Mouse (Mus musculus) urinary bladder, postnatal 10 days (tissue): ENCODE data around the gene Elavl3.

ENCODE experiments used
- DNase-seq: peaks from one replicate; pipeline ENCODE4 v3.0.0; 2022; ENCODE audit warnings: low spot score

The Elavl3 gene

DNA sequence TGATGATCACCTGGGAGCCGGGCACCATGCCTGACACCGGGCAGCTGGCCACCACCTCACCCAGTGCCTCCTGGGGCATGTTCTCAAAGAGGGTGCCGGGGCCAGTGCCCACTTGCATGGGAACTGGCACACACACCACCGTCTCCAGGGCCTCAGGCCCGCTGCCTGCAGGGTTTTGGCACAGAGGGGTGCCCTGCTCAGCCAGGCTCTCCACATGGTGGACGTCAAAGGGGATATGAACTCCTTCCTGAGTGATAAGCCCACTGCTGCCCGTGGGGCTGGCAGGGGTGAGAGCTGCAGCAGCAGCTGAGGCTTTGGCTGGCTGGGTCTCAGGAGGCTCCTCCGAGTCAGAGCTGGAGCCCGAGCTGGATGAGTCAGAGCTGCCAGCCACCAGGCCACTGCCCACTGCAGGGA lies 6.2 kb upstream of the Elavl3 start:
- DNase-seq, result no peak

DNA sequence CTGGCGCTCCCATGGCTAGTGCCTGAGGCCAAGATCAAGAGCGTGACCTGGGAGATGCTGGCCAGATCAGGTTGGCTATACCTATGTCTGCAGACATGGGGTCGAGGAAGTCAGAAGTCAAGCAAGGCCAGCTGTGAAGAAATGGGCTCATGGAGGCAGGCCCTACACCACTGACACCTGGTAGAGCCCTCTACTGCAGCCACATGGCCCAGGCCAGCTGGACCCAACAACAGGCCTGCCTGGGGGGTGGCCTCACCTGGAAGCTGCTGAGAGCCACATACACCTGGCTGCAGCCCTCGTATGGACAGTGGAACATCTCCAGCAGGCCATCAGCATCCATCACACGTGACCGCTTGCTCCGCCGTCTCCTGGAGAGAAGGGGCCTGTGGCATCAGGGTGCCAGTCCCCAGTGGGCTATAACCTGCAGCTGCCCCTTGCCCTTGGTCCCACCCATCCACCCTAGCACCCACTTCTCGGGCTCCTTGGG lies 5.3 kb upstream of the Elavl3 start:
- DNase-seq, result no peak

DNA sequence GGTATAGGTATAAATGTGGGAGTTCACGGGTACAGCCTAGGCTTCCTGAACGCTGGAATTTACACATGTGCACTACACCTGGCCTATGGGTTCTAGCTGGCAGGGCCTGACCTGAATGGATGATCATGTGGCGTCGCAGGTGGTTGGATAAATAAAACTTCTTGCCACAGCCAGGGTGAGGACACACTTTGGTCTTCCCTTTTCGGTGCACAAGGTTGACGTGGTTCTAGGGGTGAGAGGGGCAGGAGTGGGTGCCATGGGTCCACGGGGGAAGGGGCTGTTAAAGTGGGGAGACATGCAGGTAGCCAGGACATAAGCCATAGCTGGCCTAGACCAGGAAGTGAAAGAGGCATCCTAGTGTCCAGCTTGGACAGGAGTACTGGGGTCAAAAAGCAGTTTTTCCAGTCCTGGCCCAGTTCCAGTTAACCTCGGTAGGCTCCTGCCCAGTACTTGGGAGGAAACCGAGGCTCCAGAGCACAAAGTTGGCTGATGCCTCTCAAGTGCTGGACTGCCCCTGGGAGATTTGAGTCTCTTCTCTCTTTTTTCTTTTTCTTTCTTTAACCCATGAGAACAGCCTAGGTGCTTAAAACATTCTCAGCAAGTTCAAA lies 4.6 kb upstream of the Elavl3 start:
- DNase-seq, result no peak

DNA sequence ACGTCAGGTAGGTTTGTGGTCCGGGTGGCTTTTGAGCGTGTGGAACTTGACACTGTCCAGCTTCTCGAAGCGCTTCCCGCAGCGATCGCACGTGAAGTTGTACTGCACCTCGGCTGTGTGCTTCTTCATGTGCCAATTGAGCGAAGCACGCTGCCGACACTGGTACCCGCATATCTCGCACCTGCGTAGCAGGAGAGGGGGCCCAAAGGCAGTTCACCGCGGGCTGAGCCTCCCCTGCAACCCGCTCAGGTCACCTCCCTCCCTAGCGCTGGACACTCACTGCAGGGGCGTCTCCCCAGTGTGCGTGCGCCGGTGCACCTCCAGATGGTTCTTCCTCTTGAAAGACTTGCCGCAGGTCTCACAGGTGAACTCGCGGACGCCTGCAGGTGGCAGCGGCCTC lies 3.9 kb upstream of the Elavl3 start:
- DNase-seq, result no peak

DNA sequence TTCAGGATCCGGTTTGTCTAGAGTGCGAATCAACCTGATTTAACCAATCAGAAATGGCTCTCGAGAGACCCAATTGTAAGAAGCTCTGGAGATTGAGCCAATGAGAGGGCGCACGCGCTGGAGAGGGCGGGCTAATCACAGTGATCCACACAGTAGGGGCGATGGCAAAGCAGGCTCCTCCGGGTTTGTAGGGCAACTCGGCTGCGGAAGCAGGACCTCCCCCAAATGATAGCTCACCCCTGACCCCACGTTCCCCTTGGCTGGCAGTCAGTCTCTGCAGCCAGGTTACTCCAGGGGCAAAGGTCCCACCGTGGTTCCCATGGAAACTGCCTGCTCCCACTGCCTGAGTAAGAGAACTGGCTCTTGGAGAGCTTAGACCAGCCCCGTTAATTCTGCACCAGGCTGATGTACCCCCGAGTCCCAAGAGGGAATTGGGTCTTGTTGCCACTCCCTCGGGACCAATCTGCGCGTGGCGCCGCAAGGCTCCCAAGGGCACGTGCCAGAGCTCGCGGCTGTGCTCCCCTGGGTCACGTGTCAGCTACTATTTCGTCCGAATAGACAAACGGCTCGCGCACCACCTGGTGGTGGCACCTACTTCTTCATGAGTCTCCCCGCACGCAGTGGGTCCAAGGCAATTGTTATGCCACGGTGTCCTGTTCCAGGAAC lies 2.7 kb upstream of the Elavl3 start:
- DNase-seq, result no peak

DNA sequence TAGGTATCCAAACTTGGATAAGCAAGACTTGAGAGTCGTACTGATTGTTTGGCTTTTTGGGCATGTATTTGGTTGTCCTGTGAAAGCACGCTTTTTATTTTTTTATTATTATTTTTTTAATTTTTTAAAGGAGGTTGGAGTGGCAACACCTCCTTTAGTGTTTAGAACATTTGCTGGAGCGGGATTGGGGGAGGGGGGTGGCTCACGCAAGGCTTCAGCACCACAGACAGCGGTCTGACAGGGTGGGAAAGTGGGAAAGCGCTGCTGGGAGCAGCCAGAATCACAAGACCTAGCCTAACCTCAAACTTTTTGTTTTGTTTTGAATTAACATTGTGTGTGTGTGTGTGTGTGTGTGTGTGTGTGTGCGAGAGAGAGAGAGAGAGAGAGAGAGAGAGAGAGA lies 1.8 kb upstream of the Elavl3 start:
- DNase-seq, result no peak

DNA sequence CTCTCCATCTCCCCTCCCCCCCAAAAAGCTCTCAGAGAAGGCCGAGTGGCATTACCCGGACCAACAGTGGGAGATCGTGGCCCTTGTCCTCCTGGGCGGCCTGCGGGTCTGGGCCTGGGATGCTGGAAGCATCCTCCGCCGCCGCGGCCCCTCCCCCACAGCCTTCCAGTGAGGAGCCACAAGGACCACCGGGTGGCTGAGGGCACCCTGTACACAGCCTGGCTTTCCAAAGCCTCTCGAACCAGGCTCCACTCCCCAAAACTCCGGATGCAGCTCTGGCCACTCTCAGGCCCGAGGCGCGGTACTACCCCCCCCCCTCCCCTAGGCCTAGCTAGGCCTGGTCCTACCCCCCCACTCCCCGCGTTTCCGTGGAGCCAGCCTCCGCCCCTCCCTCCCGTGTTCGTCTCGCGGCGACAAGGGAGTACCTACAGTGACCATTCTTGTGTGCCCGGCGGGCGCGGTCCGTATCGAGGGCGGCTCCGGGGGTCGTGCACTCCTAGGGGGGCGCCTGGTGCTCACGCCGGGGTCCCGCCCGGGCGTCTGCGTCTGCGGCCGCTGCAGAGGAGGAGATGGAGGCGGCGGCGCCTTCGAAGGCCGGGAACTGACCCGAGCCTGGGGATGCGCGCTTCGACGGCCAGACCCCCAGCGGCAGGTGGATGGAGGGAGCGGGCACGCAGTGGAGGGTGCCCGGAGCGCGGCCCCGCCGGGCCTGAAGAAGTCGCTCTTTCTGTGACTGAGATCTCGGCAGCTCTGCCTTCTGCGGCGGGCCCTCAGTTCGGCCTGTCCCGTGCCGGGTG lies 464 bp downstream of the Elavl3 start:
- DNase-seq, result no peak

DNA sequence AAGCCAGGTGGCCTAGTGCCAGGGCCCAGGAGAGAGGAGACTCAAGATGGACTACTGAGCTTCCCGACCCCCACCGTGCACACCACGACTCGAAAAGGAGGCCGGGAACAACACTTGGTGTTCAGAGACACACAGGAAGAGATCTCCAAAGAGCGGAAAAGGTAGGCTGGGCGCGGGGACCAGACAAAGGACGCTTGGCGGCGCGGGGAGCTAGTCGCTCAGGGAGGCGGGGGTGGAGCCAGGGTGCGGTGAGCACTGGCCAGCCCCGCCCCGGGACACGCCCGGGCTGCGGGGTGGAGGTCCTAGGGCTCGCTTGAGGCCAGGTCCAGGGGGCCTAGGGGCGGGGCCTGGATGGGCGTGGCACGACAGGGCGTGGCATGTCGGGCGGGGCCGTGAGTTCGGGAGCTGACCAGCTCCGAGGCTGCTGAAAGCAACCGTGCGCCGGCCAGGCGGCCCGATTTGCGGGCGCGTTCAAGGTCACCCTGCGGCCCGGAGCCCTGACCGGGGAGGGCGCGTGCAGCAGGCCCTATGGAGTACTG lies 1.4 kb downstream of the Elavl3 start:
- DNase-seq, result no peak

DNA sequence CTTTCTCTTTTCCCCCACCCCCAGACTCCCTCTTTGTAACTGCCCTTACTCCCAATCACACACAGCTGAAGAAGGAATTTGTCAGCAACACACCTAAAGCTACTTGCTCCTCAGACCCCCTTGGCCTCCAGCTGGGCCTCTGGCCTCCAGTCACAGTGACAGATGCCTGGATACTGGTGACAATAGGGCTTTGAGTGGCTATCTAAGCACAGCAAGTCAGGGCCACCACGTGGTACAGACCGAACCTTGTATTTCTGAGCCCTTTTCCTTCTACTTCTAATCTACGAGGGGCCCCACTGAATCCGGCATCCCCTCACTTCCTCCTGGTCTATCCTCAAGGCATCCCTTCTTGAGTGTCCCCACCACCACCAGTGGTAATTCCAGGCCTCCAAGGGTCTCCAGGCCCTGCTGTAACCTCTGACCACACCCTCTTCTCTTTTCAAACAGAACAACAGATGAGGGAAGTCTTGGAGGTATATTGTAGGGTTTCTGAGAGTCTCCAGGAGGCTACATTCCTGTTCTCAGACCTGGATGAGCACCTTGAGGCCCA lies 2.0 kb downstream of the Elavl3 start:
- DNase-seq, result no peak

DNA sequence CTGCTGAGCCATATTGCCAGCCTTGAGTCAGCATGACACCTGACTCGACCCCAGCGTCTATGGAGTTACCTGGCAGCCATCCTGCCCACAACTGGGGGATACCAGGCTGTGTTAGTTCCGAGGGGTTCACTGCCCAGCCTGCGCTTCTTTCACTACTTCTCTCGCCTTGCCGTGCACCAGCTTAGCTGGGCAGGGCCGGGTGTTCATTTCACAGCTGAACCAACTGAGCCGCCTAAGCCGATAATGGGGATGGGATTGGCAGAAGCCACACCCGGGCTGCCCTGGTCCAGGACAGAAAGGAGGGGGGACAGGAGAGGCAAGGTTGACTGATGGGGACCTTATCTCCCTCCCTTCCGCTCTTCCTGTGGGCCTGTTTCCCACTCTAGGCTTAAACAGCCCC lies 2.5 kb downstream of the Elavl3 start:
- no peak for DNase-seq

DNA sequence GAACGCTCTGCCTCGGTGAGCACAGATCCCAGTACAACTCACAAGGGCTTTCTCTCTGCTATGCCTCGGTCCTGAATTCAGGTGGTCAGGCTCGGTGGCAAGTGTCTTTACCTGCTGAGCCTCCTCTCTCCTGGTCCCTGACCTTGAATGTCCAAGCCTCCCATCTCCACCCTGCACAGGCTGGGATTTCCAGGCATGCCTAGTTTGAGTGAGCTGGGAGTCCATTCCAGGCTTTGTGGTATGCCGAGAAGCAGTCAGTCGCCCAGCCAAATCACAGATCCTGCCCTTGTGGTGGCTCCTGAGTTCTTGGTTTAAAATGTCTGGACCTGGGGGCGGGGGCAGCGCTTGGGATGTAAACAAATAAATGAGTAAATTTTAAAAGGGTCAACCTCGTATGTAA lies 4.5 kb downstream of the Elavl3 start:
- no peak for DNase-seq

DNA sequence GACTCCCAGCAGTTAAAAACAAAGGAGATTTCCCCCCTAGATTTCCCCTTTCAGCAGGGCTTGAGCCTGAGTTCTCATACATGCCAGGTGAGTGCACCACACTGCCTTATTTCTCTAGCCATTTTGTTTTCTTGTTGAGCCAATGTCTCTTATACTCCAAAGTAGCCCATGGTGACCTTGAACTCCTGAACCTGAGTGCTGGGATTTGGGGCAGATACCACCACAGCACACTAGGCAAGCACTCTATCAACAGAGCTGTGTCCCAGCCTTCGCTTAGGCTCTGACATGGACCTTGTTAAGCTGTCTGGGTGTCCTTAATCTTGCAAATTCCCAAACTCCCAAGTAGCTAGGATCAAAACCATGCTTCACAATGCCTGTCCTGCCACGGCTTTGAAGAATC lies 10.0 kb downstream of the Elavl3 start:
- DNase-seq, result no peak

DNA sequence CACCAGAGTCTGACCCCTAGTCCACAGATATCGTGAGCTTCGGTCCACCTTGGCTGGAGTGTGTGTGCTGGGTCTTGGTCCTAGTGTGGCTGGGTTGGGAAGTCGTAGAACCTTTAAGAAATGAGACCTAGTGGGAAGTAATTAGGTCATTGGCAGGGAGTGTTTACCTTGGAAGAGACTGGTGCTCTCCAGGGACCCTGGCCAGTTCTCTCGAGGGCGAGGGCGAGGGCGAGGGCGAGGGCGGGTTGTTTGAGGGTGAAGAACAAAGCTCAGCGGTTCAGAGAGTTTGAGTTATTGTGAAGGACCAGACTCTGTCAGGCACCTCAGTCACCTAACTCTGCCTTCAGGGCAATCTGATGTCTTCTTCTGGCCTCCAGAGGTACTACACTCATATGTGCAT lies 14.0 kb downstream of the Elavl3 start:
- DNase-seq, result no peak

DNA sequence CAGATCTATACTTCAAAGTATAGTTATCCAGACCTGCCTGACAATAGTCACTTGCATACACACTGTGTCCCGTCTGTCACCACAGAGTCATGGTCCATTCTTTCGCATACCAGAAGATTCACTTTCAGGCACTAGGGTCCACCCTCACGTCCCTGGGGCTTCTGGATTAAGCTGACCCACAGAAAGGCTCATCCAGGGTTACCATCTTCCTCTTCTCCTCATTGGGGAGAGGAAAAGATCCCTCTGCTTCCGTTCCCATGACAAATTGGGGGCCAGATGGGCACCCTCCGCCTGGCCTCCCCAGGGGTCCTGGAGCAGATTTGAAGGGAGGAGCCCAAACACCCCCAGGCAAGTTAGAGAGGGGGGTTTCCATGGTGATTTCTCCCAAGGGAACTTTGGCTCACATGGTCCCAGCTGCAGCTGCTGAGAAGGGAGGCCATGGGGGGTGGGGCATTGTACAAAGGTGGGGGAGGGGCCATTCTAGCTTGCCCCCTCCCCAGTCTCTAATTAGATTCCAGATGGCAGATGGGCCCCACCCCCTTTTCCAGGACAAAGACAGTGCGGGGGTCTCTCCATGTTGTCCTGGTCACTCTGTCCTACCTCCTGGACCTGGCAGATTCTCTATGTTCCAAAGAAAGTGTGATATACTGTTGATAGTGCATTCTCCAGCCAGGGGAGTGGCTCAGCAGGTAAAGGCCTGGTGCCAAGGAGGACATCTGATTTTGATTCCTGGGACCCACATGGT lies 16.4 kb downstream of the Elavl3 start:
- no peak for DNase-seq

DNA sequence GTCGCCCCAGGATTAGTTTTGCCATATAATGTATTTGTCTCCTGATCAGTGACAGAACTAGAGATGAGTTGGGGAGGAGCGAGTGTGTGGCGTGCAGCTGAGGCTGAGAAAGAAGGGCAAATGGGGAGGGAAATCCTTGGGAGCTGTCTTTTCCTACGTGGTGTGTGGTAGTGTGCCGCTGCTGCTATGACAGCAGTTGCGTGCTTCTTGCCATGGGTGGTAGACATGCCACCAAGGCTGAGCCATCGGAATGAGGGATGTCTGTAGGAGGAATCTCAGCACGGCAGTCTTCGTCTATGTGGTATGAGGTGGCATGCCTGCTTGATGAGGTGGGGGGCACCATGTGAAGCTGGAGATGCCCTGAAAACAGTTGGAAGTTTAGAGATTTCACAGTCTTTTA lies 21.4 kb downstream of the Elavl3 start:
- no peak for DNase-seq

DNA sequence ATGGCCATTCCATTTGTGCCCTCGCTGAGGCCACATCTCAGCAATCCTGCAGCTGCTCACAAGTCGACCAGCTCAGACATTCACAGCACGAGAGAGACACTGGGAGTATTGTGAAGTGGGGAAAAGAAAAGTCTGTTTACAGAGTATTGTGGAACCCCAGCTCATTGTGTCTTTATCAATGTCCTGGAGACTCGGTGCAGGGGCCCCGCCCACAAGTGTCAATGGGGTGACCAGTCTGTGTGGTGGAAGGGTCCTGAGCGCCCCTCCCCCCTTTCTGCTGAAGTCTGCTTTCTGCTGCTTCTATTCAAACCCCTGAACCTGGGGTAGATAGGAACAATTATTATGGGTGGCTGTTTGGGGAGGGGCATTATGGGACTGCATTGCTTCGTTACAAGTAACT lies 23.4 kb downstream of the Elavl3 start:
- no peak for DNase-seq

DNA sequence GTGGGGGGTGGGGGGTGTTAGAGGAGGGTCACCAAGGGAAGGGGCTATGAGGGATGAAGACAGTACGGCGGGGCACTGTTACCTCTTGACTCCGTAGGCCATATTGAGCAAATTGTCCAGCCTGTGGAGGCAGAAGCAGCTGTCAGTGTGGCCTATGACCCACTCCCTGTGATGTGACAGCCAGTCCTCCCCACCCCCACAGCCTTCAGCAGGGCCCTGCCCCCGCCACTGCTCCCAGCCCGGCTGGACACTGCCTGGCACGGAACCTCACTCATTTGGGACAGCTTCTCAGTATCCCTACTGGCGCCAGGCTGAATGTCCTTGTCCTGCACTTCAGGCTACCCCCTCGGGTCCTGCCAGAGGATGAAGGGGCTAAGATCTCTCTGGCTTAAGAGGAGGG lies 27.2 kb downstream of the Elavl3 start:
- DNase-seq, result no peak

DNA sequence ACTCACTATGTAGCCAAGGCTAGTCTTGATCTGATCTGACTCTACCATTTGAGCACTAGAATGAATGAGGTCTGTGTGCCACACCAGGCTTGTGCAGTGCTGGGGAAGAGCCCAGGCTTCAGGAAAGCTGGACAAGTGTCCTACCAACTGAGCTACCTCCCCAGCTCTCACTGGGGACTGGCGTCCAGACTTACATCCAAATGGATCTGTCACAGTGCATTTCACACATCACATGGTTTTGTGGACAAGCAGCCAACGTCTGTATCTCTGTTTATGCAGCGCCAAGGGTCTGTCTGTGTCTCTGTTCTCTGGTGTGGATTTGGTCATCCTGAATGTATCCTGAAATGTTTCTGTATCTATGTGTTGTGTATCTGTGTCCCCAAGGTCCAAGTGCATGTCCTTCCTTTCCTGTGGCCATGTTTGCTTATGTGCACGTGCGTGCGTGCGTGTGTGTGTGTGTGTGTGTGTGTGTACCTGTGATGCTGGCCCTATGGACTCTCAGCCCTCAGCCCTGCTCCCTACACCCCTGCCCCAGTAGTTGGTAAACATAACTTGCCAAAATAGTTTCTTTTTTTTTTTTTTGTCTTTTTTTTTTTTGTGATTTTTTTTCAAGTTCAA lies 34.5 kb downstream of the Elavl3 start:
- no peak for DNase-seq

DNA sequence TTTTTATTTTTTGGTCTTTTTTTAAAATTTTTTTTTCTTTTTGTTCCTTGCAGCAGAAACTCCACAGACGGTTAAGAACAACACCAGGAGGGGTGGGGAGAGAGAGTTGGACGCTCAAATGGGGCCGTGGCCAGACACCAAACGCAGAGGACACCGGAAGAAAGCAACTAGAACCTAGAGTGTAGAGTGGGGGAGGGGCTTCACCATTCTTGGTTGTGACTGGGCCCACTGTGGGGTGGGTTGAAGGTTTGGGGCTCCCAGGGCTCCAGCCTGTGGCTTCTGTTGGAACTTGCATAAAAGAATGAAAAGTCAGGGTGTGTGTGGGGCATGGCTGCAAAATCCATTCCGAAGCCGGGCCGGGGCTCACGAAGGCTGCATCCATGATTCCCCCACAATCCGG lies 35.6 kb downstream of the Elavl3 start:
- no peak for DNase-seq

DNA sequence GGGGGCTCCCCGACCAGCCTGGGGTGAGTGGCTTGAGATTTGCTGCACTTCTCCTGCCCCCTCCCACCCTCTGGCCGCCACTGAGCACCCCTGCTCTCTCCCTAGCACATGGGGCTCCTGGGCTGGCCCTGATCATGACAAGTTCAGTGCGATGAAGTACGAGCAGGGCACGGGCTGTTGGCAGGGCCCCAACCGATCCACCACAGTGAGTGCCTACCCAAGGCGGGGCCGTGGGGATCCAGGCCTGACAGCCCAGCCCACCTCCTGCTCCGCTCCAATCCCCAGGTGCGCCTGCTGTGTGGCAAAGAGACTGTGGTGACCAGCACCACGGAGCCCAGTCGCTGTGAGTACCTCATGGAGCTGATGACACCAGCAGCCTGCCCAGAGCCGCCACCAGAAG lies 39.1 kb downstream of the Elavl3 start:
- no peak for DNase-seq

DNA sequence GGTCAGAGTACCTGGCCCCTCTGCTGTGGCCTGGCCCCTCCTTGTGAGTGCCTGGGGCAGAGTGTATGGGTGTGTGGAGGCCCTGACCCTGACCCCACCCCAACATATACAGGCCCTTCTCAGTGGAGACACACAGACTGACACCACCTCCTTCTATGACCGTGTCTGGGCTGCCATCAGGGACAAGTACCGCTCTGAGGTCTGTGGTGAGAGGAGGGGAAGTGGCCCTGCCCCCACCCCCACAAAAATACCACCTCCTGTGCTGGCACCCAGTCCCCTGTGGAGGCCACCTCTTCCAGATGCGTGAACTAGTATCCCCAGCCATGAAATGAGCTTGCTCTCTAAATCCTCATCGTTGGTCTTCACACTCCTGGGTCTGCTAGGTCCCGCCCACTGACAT lies 40.8 kb downstream of the Elavl3 start:
- DNase-seq, result no peak

DNA sequence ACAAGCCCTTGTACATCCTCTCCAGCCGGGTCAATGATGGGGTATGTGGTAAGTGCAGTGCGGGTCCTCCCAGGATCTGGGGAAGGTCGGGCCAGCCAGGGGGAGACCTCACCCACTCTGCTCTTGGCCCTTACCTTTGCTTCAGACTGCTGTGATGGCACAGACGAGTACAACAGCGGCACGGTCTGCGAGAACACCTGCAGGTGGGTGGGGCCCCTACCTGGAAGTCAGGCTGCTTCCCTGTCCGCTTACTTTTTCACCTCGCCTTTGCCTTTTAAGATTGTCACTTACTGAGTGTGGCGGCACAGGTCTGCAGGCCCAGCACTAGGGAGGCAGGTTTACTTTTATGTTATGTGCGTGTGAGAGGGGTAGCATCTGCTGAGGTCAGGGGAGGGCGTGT lies 47.3 kb downstream of the Elavl3 start:
- DNase-seq, result no peak
